ENCODE assay signal across 8 mouse cellular contexts in the genomic region with DNA sequence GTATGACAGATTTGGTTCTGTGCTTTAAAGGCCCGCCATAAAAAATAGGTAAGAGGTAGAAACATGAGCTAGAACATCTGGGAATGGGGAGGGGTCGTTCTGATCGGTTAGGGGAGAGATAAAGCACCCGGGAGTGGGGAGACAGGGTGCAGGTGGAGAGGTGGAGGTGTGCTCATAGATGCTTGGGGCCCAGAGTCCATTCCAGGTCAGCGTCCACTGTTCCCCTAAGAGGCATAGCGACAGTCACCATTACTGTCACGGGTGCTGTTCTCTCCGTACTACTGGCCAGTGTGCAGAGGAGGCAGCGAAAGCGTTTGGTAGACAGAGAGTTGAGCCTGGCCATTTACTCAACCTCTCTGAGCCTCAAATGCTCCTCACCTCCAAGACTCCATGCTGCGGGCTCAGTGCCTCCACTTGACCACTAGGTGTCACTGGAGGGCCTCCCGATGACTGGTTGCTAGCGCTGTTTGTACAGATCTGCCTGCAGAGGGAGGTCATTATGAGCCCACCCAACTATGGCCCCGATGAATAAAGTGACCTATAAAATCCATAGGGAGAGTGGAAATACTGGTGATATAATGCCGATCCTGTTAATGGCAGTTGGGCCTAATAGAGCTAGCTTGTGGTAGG. TPM values are rescaled to one million over a fixed set of nuclear protein-coding genes. Genes with fewer than 3 reads are reported as not detected.
DNase-seq lines count a peak whose midpoint lies in the region; TF ChIP-seq lines count a peak whose summit lies in the region.

No protein-coding gene starts in this region.

- no peak overlapping the region for H3K9ac ChIP-seq in ES-Bruce4 (ENCODE audit: low read depth, poor library complexity, severe bottlenecking)

- WGBS in forebrain, embryonic 10.5 days, result 34% methylated on average over 15 of the region's 15 CpGs
- WGBS in olfactory bulb, adult 2 months, result 29% methylated on average over 15 of the region's 15 CpGs

- no peak overlapping the region for H3K4me3 ChIP-seq in ES-Bruce4 (ENCODE audit: low read depth, low read length)
- H3K4me3 ChIP-seq in forebrain, embryonic 10.5 days, result no peak overlapping the region
- no peak overlapping the region for H3K4me3 ChIP-seq in olfactory bulb, adult 2 months (ENCODE audit: insufficient read depth, low read depth, low read length)

- intact Hi-C loops in heart, postnatal 10 days (cut with DNase I), result loop anchor here (1.0 to 10.0 kb wide), 3 partner anchors 51 to 217 kb away; a partner anchor contains a TSS

- TF ChIP-seq POLR2A in ES-Bruce4 (IDR thresholded peaks at IDR 0.05; ENCODE audit: insufficient read depth, low read length), result no peak
- no peak for TF ChIP-seq POLR2A in olfactory bulb, adult 2 months (IDR thresholded peaks at IDR 0.05; ENCODE audit: insufficient read depth, low read depth, low read length)

- TF ChIP-seq CTCF in ES-Bruce4 (IDR thresholded peaks at IDR 0.05; ENCODE audit: low read depth, low read length), result peak; percentile 98
- TF ChIP-seq CTCF in olfactory bulb, adult 2 months (IDR thresholded peaks at IDR 0.05; ENCODE audit: insufficient read depth, low read depth, low read length), result peak; percentile 97

- H3K9me3 ChIP-seq in ES-Bruce4 (replicated peaks; ENCODE audit: control insufficient read depth, insufficient read depth, low read length, poor library complexity, severe bottlenecking), result no peaks in the 10 kb centered on the region
- no peaks in the 10 kb centered on the region for H3K9me3 ChIP-seq in forebrain, embryonic 10.5 days

- no peak for TF ChIP-seq EP300 in ES-Bruce4 (IDR thresholded peaks at IDR 0.05; ENCODE audit: insufficient read depth, low read depth, low read length)

- peak; percentile 74 for DNase-seq in c-Kit-positive CD71-negative TER-119-negative erythroid progenitor cells, embryonic 14.5 days (ENCODE audit: low read depth)
- peak; percentile 81 for DNase-seq in forebrain, embryonic 10.5 days (ENCODE audit: extremely low spot score, low spot score)
- DNase-seq in heart, postnatal 10 days, result peak; percentile 87 to 91
- DNase-seq in kidney, postnatal 36 days, result peak; percentile 75 to 82
- peak; percentile 79 to 83 for DNase-seq in lung, adult 18-20 months
- peak; percentile 56 to 58 for DNase-seq in thymus, adult 18-20 months

- no peak overlapping the region for H3K27ac ChIP-seq in ES-Bruce4 (ENCODE audit: insufficient read depth, low read length)
- H3K27ac ChIP-seq in forebrain, embryonic 10.5 days, result no peak overlapping the region
- no peak overlapping the region for H3K27ac ChIP-seq in olfactory bulb, adult 2 months (ENCODE audit: insufficient read depth, low read depth, low read length)

- H3K36me3 ChIP-seq in ES-Bruce4 (ENCODE audit: control insufficient read depth, insufficient read depth, low read length, poor library complexity, severe bottlenecking), result no peaks in the 10 kb centered on the region
- no peaks in the 10 kb centered on the region for H3K36me3 ChIP-seq in forebrain, embryonic 10.5 days (replicated peaks)

- no peaks in the 10 kb centered on the region for H3K27me3 ChIP-seq in ES-Bruce4 (ENCODE audit: control insufficient read depth, insufficient read depth, low read length, poor library complexity, severe bottlenecking)
- peaks cover 7% of the 10 kb centered on the region for H3K27me3 ChIP-seq in forebrain, embryonic 10.5 days (ENCODE audit: poor library complexity, severe bottlenecking)

- H3K4me1 ChIP-seq in ES-Bruce4 (ENCODE audit: control insufficient read depth, insufficient read depth, low read length), result no peaks in the 10 kb centered on the region
- no peaks in the 10 kb centered on the region for H3K4me1 ChIP-seq in forebrain, embryonic 10.5 days
- peaks cover 3% of the 10 kb centered on the region; the same call in 1 of the 2 replicates for H3K4me1 ChIP-seq in olfactory bulb, adult 2 months (ENCODE audit: control insufficient read depth, insufficient read depth, low read length)

RNA-seq across cellular contexts. Expression of a gene that starts 39.0 kb away (rescaled TPM):
- polyA plus RNA-seq in ES-Bruce4 (2011; ENCODE audit: insufficient read depth, insufficient read length, low read depth, missing spikeins), result 16.3 and 17.9 TPM in 2 replicates
- polyA plus RNA-seq in forebrain, embryonic 10.5 days (2016; fragmentation: Nextera tagmentation; extraction: Ambion mirVana), result 10.1 and 10.5 TPM in 2 replicates
- 10 to 100 TPM; 56.2 to 61.7 TPM for total RNA-seq in heart, postnatal 10 days (2021)
- polyA plus RNA-seq in olfactory bulb, adult 2 months (2012; ENCODE audit: insufficient read depth, insufficient read length, low replicate concordance, missing spikeins), result not detected in 2 replicates

RNA-seq across cellular contexts. Expression of a gene that starts 41.6 kb away (rescaled TPM):
- 46.9 and 48.8 TPM in 2 replicates for polyA plus RNA-seq in ES-Bruce4 (2011; ENCODE audit: insufficient read depth, insufficient read length, low read depth, missing spikeins)
- polyA plus RNA-seq in forebrain, embryonic 10.5 days (2016; fragmentation: Nextera tagmentation; extraction: Ambion mirVana), result 14.6 and 15.5 TPM in 2 replicates
- 100 to 1,000 TPM; 213 to 249 TPM for total RNA-seq in heart, postnatal 10 days (2021)
- not detected in 2 replicates for polyA plus RNA-seq in olfactory bulb, adult 2 months (2012; ENCODE audit: insufficient read depth, insufficient read length, low replicate concordance, missing spikeins)

Comparison
In these comparisons a context has a peak if more than half of its experiments do, and no peak if none do; other contexts are left out.
1. RNA of a gene that starts 39.0 kb away (polyA plus RNA-seq): 16.3 to 17.9 TPM in ES-Bruce4 and 10.1 to 10.5 TPM in forebrain, embryonic 10.5 days; not detected in olfactory bulb, adult 2 months; every median in the first group is over 10 times any median in the second.
2. Peak in every context shown above with its lines, with median percentiles within 50 percentile points of each other: DNase-seq.